Mouse (Mus musculus) stomach, postnatal 0 days (tissue): ENCODE measurements around the gene Cryl1.

Experiments
- CTCF ChIP-seq: IDR thresholded peaks from 2 replicates; pipeline ENCODE4 v1.5.1; 2016; ENCODE audit warnings: antibody characterized with exemption, low read depth, mild to moderate bottlenecking, moderate library complexity
- EP300 ChIP-seq: optimal IDR thresholded peaks from 2 replicates; pipeline ENCODE3; 2016; ENCODE audit warnings: antibody characterized with exemption

- TF ChIP-seq EP300 (no peak), CTCF (no peak)
Observed at GRCm38 (mm10) chr14:57344781-57345492, 53.4 kb downstream of the Cryl1 start.
